Mouse (Mus musculus) thymus, adult 18-20 months (tissue): ENCODE measurements around the gene Samd9l.
A peak's percentile ranks its signal among the peaks of the same experiment; 100 is the strongest.
"Not testable (repeated sequence)": the region's sequence is repeated elsewhere in the genome, so short reads cannot be mapped to it uniquely, and the experiment has no call there.

Source experiments
- DNase-seq, 2 experiments: peaks; one replicate each; pipeline ENCODE4 v3.0.0; 2022; ENCODE audit warnings: mixed read lengths in 2 of 2

Samd9l gene

DNA sequence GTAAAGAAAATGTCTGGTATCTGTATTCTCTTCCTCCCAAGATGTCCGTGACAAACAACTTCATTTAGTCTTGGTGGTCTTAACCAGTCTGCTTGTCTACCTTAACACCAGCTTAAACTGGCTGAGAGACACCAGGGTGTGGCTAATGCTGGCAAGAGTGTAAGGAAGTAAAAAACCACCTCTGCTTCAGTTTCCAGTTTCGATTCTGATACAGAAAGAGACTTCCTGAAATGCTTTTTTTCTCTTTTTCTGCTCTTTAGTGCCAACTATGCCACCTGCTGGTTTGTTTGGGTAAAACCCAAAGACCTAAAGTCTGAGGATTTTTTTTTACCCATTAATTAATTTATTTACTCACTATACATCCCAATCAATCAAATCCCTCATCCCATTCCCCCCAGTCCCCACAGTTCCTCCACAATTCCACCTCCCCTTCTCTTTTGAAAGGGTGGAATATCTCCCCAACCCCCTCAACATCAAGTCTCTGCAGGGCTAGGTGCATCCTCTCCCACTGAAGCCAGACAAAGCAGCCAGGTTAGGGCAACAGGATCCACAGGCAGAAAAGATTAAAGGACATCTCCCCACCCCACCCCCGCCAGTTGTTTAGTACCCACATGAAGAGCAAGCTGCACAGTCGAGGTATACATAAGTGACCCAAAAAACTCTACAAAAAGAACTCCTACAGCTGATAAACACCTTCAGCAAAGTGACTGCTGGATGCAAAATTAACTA is at the start of gene Samd9l:
TSS of gene Samd9l (minus strand) at position 233 of the 729 bp plus-strand sequence.
- peak; percentile 17 to 68 for DNase-seq

DNA sequence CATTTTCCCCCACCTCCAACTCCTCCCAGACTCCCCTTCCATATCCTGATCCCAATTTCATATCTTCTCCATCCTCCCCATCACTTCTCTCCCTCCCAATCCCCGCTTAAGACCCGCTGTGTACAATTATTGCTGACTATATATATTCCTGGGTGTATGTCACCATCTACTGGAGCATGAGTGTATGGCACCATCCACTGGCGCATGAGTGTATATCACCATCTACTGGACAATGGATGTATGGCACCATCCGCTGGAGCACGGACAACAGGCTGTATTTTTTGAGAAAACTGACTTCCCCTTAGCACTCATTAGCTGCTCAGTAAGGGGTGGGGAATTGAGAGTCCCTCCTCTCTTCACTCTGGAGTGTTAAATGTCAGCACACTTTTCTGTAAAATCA is 48.0 kb upstream of the Samd9l start:
- DNase-seq: peak; percentile 11 to 35

DNA sequence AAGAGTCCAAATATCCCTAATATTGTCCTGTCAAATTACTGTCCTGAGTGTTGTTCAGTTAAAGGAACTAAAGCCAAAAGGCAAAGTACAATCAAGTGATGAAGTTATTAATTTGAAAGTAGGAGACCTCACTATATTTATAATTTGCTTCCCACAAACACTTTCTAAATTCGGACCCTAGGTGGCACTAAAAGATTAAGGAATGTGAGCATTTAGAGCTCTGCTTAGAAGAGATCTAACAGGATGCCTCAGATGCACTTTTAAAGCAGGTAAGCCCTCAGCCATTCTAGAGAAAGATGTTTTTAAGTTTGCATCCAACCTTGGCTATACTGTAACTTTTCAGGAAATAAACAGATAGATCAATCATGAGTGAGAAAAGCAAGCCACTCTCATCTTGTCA is 44.5 kb upstream of the Samd9l start:
- no peak for DNase-seq

DNA sequence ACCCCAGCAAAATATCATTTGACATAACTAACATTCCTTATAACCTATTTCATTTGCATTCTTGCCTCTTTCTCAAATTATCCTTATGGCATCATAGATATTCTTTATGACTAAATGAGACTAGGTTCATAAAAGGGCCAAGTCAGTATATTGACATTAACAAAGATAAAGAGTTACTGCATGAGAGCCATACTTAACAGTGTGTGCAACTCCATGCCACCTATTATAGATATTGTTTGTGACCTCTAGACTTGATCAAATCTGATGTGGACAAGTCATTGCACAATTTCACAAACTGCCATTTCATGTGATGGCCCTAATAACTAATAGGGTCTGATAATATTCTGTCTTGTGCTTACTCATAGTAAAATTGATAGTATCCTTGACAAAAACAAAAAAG is 36.7 kb upstream of the Samd9l start:
- DNase-seq: no peak

DNA sequence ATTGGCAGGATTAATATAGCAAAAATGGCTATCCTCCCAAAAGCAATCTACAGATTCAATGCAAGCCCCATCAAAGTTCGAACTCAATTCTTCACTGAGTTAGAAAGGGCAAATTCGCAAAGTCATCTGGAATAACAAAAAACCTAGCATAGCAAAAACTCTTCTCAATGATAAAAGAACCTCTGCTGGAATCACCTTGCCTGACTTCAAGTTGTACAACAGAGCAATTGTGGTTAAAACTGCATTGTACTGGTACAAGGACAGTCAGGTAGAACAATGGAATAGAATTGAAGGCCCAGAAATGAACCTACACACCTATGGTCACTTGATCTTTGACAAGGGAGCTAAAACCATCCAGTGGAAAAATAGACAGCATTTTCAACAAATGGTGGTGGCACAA is 31.6 kb upstream of the Samd9l start:
- not testable (repeated sequence) for DNase-seq

DNA sequence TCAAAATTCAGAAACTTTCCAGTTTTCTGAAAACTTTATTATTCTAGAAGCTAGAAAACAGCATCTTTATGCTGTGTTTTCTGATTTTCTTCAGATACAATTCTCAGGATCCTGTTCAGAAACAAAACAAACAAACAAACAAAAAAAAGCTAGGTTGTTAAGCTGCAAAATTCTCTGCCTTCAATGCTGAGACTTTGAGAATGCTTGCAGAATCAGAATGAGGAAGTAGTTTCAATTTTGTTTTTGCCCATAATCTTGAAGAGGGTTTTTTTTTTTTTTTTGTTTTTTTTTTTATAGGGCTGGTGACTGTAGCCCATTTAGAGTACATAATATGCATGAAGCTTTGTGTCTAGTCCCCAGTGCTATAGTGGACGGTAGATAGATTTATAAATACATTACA is 27.7 kb upstream of the Samd9l start:
- no peak for DNase-seq

DNA sequence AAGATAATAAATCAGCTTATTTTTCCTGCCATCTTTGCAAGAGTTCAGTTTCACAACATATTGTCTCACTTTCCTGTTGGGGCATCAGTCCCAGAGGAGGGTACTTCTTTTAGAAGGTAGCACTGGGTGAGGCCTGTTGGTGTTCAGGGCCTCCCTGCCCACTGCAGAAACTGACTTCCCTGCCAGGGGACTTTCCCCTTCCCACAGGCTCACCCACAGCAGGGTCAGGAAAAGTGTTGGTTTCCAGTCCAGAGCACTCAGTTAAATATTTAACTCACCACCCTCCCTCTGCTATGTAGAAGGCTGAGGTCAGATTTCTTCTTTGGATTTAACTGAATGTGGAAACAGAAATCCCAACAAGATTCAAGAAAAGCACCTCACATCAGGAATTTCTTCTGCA is 26.0 kb upstream of the Samd9l start:
- DNase-seq: not testable (repeated sequence)

DNA sequence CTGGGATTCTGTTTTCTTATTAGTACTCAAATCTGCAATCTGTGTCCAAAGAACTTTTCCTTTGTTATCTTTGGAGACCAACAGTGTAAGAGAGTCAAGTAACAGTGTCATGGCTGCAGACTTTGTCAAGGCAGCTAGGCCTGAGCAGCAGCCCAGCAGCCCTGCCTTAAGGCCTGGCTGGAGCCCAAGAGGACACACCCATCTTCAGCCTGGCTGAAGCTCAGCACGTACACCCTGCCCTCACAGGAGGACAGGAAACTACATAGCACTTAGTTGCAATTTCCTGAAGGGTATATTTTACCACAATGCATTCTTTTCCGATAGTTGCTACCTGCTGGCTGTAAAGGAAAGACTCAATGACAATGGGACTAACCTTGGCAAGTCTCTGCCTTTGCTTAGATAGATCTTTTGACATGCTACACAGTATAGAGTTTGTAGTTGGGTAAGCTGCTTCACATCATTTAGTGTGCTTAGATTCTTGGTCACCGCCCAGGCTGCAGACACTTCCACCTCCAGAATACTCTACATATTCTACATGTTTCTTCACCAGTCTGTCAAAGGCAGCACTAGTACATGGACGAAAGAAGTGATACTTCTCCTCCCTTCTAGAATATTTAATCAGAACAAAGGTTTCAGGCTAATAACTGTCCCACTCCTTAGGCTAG is 25.4 kb upstream of the Samd9l start:
- not testable (repeated sequence) for DNase-seq

DNA sequence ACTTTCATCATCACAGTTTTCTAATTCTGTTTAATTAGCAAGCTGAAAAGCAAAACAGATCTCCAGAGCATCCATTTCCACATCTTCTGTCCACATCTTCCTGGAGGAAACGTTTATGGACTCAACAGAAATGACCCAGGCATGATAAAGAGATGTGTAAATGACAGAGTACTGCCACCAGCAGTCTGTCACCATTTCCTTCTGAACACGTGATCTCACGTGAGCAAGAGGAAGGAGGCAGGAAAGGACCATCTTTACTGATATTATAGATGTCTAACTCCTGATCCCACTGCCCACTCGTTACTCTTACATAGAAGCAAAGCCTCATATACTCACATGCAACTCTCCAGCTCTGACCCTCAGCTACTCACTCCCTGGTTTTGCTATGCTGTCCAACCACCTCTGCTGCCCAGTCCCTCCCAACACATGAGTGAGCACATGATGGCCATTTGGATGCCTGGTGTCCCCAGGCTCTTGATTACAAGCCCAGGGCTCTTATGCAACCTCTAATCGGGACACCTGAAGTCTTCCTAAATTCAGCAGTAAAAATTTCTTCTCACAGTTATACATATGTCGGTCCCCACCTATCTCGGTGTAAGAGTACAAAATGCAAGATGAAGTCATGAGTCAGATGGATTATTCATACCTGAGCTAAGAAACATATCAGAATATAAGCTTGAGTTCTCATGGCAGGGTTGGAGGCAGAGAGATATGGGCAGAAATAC is 2.0 kb downstream of the Samd9l start:
- DNase-seq: not testable (repeated sequence)

DNA sequence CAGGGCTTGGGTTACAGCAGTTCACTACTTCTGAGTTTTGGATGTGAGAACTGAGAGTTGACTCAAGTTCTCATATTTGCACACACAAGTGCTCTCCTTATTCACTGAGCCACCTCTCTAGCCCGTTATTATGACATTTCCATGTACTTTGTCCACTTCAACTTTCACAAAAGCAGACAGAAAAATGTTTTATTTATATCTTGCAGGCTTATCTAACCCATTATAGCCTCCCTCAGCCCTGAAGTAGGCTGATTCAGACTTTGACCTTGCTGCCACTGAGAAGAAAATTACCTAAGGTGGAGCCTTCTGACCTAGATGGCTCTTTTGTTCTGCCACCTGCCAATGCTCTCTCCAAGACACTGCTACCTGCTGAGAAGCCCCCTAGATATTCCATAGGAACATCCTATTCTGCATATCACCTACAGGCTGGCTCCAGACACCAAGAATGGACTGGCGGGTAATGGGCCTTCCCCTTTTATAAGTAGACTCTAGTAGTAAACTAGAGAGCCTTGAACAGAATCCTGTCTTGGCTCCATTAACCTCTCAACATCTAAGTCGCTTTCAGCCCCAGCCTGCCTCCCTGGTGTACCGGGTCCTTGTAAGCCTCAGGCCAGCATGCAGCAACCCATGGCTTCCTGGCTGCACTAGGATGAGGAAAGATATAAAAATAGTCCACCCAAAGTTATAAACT is 3.3 kb downstream of the Samd9l start:
- not testable (repeated sequence) for DNase-seq

DNA sequence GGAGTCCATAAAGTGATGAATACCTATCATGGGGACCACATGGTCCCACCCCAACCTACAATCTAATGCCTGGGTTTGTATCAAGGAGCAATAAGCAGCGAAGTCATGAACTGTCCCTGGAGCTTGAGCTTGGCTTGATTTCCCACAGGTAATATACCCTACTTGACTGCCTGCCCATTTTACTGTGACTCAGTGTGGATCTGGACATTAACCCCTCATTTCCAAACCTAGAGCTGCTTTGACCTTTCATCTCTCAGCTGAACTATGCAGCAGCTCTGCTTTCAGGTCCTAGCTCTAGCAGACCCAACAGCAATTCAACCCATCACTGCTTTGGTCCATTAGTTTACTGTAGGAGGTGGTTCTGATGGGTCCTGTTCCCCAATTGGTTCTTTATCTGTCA is 9.4 kb downstream of the Samd9l start:
- DNase-seq: no peak

DNA sequence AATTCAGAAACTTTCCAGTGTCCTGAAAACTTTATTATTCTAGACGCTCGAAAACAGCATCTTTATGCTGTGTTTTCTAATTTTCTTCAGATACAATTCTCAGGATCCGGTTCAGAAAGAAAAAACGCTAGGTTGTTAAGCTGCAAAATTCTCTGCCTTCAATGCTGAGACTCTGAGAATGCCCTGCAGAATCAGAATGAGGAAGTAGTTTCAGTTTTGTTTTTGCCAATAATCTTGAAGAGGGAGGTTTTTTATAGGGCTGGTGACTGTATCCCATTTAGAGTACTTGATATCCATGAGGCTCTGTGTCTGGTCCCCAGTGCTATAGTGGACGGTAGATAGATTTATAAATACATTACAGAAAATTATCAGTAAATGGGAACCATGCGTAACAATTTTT is 12.8 kb downstream of the Samd9l start:
- DNase-seq: no peak

DNA sequence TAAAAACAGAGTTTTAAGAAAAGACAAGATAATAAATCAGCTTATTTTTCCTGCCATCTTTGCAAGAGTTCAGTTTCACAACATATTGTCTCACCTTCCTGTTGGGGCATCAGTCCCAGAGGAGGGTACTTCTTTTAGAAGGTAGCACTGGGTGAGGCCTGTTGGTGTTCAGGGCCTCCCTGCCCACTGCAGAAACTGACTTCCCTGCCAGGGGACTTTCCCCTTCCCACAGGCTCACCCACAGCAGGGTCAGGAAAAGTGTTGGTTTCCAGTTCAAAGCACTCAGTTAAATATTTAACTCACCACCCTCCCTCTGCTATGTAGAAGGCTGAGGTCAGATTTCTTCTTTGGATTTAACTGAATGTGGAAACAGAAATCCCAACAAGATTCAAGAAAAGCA is 14.6 kb downstream of the Samd9l start:
- not testable (repeated sequence) for DNase-seq

DNA sequence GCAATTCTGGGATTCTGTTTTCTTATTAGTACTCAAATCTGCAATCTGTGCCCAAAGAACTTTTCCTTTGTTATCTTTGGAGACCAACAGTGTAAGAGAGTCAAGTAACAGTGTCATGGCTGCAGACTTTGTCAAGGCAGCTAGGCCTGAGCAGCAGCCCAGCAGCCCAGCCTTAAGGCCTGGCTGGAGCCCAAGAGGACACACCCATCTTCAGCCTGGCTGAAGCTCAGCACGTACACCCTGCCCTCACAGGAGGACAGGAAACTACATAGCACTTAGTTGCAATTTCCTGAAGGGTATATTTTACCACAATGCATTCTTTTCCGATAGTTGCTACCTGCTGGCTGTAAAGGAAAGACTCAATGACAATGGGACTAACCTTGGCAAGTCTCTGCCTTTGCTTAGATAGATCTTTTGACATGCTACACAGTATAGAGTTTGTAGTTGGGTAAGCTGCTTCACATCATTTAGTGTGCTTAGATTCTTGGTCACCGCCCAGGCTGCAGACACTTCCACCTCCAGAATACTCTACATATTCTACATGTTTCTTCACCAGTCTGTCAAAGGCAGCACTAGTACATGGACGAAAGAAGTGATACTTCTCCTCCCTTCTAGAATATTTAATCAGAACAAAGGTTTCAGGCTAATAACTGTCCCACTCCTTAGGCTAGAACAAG is 15.1 kb downstream of the Samd9l start:
- not testable (repeated sequence) for DNase-seq

DNA sequence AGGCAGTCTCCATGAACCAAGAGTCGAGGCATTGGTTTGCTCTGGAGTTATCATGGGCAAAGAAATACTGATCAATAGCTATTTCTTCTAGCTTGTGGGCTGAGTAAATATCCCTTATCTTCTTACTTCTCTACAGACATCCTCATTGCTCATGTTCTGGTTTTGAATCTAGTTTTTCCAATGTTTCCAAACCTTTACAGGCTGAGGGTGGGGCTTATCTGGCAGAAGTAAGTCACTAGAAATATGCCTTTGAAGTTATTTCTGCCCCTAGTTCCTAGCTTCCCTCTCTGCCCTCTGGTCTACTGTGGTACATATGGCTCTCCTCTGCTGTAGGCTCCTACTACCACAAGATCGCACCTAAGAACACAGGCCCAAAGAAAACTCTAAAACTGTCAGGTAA is 20.2 kb downstream of the Samd9l start:
- no peak for DNase-seq

DNA sequence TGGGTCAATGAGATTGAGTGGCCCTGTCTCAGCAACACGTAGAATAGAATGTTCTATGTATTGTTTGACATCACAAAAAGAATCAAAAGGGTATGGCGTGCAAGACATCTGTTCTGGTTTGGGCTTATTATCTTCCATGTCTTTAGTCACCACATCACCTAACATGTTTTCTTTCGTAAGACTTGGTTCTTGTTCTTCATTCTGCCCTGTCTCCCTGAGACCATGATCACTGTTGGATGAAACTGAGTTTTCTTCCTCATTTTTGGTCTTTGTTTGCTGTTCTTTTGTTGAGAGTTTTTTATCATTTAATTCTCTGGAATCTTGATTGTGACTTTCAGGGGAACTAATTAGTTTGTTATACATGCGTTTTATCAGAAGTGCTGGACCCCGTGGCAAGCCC is 22.7 kb downstream of the Samd9l start:
- DNase-seq: no peak

DNA sequence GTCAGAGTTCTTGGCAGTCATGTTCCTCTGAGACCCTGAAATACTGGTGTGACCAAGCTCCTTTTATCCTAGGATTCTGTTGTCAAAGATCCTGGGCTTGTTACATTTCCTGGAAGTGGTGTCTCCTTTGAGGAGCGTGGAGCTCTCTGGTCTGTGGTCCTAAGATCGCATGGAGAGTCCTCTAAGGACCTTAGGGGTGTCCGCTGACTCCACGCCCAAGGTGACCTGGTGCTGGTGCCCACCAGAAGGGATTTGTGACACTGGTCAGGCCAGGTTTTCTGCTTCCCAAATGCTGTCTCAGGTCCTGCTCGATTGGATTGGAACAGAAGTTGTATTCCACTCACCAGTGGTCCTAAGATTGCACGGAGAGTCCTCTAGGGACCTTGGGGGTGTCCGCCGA is 29.8 kb downstream of the Samd9l start:
- DNase-seq: no peak

DNA sequence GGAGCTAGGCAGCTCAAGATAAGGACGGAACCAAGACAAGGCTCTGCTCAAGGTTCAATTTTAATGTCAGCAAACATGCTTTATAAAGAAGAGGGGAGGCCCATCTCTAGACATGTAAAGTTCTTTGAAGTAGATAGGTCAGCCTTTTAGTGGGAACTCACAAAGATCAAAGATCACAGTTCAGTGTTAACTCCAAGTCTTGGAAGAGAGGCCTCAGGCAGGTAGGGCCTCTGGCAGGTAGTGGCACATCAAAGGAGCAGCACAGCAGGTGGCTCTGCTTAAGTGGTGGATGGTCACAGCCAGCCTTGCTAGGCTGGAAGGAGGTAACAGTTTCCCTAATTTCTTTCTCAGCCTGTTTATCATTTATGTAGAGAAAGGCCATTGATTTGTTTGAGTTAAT is 33.8 kb downstream of the Samd9l start:
- DNase-seq: not testable (repeated sequence)

DNA sequence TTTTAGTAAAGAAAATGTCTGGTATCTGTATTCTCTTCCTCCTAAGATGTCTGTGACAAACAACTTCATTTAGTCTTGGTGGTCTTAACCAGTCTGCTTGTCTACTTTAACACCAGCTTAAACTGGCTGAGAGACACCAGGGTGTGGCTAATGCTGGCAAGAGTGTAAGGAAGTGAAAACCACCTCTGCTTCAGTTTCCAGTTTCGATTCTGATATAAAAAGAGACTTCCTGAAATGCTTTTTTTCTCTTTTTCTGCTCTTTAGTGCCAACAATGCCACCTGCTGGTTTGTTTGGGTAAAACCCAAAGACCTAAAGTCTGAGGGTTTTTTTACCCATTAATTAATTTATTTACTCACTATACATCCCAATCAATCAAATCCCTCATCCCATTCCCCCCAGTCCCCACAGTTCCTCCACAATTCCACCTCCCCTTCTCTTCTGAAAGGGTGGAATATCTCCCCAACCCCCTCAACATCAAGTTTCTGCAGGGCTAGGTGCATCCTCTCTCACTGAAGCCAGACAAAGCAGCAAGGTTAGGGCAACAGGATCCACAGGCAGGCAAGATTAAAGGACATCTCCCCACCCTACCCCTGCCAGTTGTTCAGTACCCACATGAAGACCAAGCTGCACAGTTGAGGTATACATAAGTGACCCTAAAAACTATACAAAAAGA is 53.3 kb downstream of the Samd9l start:
- peak in 1 of 2 experiments; percentile 44 for DNase-seq

DNA sequence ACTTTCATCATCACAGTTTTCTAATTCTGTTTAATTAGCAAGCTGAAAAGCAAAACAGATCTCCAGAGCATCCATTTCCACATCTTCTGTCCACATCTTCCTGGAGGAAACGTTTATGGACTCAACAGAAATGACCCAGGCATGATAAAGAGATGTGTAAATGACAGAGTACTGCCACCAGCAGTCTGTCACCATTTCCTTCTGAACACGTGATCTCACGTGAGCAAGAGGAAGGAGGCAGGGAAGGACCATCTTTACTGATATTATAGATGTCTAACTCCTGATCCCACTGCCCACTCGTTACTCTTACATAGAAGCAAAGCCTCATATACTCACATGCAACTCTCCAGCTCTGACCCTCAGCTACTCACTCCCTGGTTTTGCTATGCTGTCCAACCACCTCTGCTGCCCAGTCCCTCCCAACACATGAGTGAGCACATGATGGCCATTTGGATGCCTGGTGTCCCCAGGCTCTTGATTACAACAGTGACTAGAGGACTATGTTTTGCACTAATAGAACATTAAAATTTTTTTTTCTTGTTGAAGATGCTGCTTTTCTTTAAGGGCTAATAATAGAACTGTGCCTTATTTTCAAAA is 54.2 kb downstream of the Samd9l start:
- not testable (repeated sequence) for DNase-seq

DNA sequence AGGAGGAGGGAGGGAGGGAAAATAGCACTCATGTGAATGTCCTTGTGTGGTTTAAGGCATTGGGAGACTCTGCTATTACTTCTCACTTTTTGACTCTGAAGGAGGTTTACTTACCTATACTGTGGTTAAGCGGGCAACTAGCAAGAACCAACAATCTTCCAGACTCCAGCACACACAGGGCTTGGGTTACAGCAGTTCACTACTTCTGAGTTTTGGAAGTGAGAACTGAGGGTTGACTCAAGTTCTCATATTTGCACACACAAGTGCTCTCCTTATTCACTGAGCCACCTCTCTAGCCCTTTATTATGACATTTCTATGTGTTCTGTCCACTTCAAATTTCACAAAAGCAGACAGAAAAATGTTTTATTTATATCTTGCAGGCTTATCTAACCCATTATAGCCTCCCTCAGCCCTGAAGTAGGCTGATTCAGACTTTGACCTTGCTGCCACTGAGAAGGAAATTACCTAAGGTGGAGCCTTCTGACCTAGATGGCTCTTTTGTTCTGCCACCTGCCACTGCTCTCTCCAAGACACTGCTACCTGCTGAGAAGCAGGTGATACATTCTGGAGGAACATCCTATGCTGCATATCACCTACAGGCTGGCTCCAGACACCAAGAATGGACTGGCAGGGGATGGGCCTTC is 55.6 kb downstream of the Samd9l start:
- DNase-seq: not testable (repeated sequence)
